Mouse (Mus musculus) limb, embryonic 12.5 days (tissue): ENCODE data around the gene G3bp1. TPM values are rescaled to one million over a fixed set of nuclear protein-coding genes. Genes with fewer than 3 reads are reported as not detected.

Source experiments
- ATAC-seq: fragments of 200-750 bp; cut with Nextera tagmentation; 2 replicates; pipeline ENCODE4 v1.8.0; 2017; ENCODE audit warnings: low read depth, moderate TSS enrichment; ENCODE audit not compliant: insufficient number of reproducible peaks, insufficient read depth, low FRiP score, low TSS enrichment
- H3K27ac ChIP-seq: fragments of 300-500 bp; sonication (generic); 2 replicates; pipeline ENCODE4 v1.5.1; 2016; ENCODE audit warnings: mild to moderate bottlenecking, moderate library complexity
- H3K27me3 ChIP-seq: fragments of 300-500 bp; sonication (generic); 2 replicates; pipeline ENCODE4 v1.6.1; 2016; ENCODE audit warnings: mild to moderate bottlenecking, moderate library complexity
- H3K36me3 ChIP-seq: fragments of 300-500 bp; sonication (generic); 2 replicates; pipeline ENCODE4 v1.6.1; 2016; ENCODE audit warnings: mild to moderate bottlenecking, moderate library complexity
- H3K4me1 ChIP-seq: fragments of 300-500 bp; sonication (generic); replicated peaks from 2 replicates; pipeline ENCODE4 v1.6.1; 2016
- H3K4me2 ChIP-seq: fragments of 300-500 bp; sonication (generic); 2 replicates; pipeline ENCODE4 v1.6.1; 2016; ENCODE audit warnings: mild to moderate bottlenecking, moderate library complexity
- H3K4me3 ChIP-seq: fragments of 300-500 bp; sonication (generic); replicated peaks from 2 replicates; pipeline ENCODE4 v1.5.1; 2016; ENCODE audit warnings: mild to moderate bottlenecking
- H3K9ac ChIP-seq: fragments of 300-500 bp; sonication (generic); replicated peaks from 2 replicates; pipeline ENCODE4 v1.6.1; 2016; ENCODE audit warnings: mild to moderate bottlenecking, moderate library complexity
- H3K9me3 ChIP-seq: fragments of 300-500 bp; sonication (generic); 2 replicates; pipeline ENCODE4 v1.6.1; 2016; ENCODE audit warnings: mild to moderate bottlenecking, moderate library complexity
- WGBS: fragments of 180-500 bp; shearing (Covaris S2); methylation state at CpG from one replicate; pipeline ENCODE4 v1.1.7; 2016; 5-methylcytosine and 5-hydroxymethylcytosine counted together
- polyA plus RNA-seq: library from polyadenylated mRNA; unstranded; fragments of >200 nt; fragmentation: Nextera tagmentation; extraction: Ambion mirVana; gene quantifications from 2 replicates; pipeline ENCODE4 v1.2.1, GENCODE M21; 2016

The G3bp1 gene
- 246 and 248 TPM in 2 replicates for polyA plus RNA-seq

DNA sequence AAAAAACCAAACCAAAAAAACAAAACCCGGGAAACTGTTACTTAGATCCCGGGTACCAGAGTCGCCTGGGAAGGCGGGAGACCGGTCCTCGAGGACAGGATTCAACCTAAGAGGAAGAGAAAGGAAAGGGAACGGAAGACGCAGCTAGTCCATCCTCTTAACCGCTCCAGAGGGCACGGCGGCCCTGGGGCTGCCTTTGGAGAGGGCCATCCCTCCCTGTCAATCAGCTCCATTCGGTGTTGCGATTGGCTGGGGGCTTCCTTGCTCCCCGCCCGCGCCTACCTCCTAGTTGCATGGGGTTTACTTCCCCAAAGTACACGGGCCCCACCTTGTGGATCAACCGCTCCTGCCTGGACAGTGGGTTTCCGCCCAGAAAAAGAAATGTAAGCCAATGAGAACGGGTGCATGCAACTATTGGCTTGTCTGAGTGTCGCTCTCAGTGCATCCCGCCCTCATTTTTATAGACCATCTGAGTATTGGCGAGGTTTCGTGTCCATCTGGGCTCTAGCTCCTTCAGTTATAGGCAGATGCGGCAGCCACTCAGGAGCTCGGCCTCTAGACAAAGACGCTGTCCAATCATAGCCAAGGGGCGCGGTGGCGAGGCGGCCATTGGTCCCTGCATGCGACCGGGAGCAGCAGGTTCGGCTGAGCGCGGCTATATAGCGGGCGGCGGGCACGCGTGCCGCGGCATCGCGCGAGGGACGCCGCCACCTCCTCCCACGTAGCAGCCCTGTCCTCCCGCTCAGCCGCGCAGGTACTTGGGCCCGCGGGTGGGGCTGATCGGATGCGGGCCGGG lies at the start of gene G3bp1:
Gene G3bp1, plus strand, starts transcription at position 638 of the 796 bp plus-strand sequence.
- peaks cover 16% of the 10 kb centered on the region for H3K4me1 ChIP-seq
- peak within 1 kb of the TSS; percentile 98 for H3K4me3 ChIP-seq
- ATAC-seq, result peak; percentile 99
- H3K36me3 ChIP-seq, result peaks cover 29% of the 10 kb centered on the region
- peak within 1 kb of the TSS; percentile 99 for H3K9ac ChIP-seq
- H3K4me2 ChIP-seq, result peak within 1 kb of the TSS; percentile 76
- H3K27me3 ChIP-seq, result no peaks in the 10 kb centered on the region
- H3K9me3 ChIP-seq, result no peaks in the 10 kb centered on the region
- WGBS, result under 1% methylated on average over 57 of the region's 57 CpGs
- H3K27ac ChIP-seq, result peak within 1 kb of the TSS; percentile 92

- H3K4me1 ChIP-seq, result peaks cover 60% of the 10 kb centered on the region
- no peak within 1 kb of the TSS for H3K4me2 ChIP-seq
- no peak within 1 kb of the TSS for H3K4me3 ChIP-seq
- no peaks in the 10 kb centered on the region for H3K9me3 ChIP-seq
- peak within 1 kb of the TSS; percentile 92 for H3K27ac ChIP-seq
- no peak within 1 kb of the TSS for H3K9ac ChIP-seq
- H3K36me3 ChIP-seq, result no peaks in the 10 kb centered on the region
- WGBS, result 97% methylated on average over 1 of the region's 1 CpGs
- no peaks in the 10 kb centered on the region; the same call in 1 of the 2 replicates for H3K27me3 ChIP-seq
- ATAC-seq, result no peak
Observed at GRCm38 (mm10) chr11:55422978-55423377, 46.5 kb upstream of the G3bp1 start, which contains the start of gene Sparc. Sparc (minus strand) TSS chr11:55423183.

DNA sequence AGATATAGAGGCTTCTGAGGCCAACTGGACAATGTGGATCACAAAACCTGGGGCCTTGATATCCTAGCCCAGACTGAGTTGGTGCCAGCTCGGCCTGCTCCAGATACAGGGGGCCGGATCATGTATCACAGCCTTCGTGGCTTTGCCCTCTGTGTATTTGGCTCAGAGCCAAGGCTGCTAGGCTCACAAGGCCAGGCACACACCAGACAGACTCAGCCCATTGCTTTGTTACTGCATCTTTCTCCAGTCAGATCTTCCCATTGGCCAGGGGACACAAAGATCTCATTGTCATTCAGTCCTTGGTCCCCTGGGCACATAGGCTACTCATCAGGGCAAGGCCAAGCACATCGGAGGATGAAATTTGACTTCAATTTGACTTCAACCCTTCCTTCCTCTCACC lies 45.7 kb upstream of the G3bp1 start:
- WGBS, result 30% methylated on average over 4 of the region's 4 CpGs
- Histone ChIP-seq H3K4me1 (peaks cover 62% of the 10 kb centered on the region), H3K27me3 (no peaks in the 10 kb centered on the region; the same call in 1 of the 2 replicates), H3K4me3 (no peak overlapping the region), H3K9me3 (no peaks in the 10 kb centered on the region), H3K36me3 (no peaks in the 10 kb centered on the region), H3K9ac (no peak overlapping the region), H3K27ac (peak overlapping the region; percentile 92), H3K4me2 (no peak overlapping the region)
- 0 out of 2 replicates have a peak, but pooled peaks have one; percentile 35 for ATAC-seq

GRCm38 (mm10) chr11:55424746-55425360 lies 44.6 kb upstream of the G3bp1 start:
- Histone ChIP-seq H3K27me3 (no peaks in the 10 kb centered on the region; the same call in 1 of the 2 replicates), H3K36me3 (no peaks in the 10 kb centered on the region), H3K9ac (0 out of 2 replicates have a peak overlapping the region, but pooled peaks have one; percentile 18), H3K4me1 (peaks cover 53% of the 10 kb centered on the region), H3K4me3 (no peak overlapping the region), H3K9me3 (no peaks in the 10 kb centered on the region), H3K4me2 (no peak overlapping the region; the same call in 1 of the 2 replicates), H3K27ac (peak overlapping the region; percentile 92)
- no peak for ATAC-seq
- WGBS, result 63% methylated on average over 8 of the region's 8 CpGs

DNA sequence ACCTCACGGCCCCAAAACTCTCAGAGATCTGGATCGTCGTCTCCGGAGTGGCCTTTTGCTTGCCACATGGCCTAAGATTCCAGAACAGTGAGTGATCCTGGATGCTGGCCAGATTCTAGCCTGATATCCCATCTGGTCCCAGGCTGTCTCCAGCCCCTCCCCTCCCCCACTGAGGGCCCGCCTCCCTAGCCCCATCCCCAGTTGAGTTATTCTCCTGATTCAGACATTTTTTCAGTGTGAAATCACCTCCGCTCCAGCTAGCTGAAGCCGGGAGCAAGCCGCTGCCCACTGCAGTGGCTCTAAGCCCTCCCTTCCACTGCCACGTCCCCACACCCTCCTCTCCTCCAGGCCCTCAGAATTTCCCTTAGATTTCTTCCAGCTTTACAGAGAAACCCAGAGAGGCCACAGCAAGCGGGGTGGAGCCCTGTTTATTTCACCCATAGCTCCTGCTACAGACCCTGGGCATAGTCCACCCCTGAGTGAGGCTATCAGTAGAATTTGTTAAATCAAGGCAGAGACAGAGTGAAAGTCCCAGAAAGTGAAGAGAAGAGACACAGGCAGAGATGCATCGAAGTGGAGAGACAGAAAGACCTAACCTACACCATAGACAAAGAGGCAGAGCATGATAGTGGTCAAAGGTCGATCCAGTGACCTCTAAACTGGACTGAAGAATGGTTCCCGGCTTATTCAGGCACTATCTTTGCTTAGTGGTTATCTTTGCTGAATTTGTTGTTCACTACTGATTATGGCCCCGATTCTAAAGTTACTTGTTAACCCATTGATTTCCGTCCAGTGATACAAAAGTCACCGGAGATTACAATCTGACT lies 41.1 kb upstream of the G3bp1 start:
- 39% methylated on average over 16 of the region's 16 CpGs for WGBS

DNA sequence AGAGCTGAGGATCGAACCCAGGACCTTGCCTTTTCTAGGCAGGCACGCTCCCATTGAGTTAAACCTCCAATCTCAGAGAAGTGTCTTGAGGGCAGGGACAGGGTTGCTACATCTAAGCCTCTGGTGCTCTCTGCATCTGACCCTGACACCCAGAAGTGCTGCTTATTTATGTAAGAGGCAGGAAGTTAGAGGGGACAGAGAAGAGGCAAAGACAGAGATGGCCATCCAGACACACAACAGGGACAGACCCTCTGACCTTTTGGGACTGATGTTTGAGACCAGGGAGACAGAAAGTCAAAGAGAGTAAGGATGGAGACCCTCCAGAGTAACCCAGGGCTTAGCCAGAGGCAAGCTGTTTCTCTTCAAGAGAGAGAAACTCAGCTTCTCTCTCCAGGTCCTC lies 39.5 kb upstream of the G3bp1 start:
- H3K4me1 ChIP-seq, result peaks cover 25% of the 10 kb centered on the region
- no peak overlapping the region for H3K9ac ChIP-seq
- no peaks in the 10 kb centered on the region for H3K27me3 ChIP-seq
- no peak for ATAC-seq
- no peak overlapping the region for H3K4me2 ChIP-seq
- no peaks in the 10 kb centered on the region for H3K36me3 ChIP-seq
- 89% methylated on average over 2 of the region's 2 CpGs for WGBS
- H3K9me3 ChIP-seq, result no peaks in the 10 kb centered on the region
- H3K4me3 ChIP-seq, result no peak overlapping the region
- no peak overlapping the region for H3K27ac ChIP-seq

More for the DNA sequence above, 41.1 kb upstream of the G3bp1 start:
- Histone ChIP-seq H3K27ac (peak overlapping the region; percentile 95), H3K4me3 (no peak overlapping the region), H3K36me3 (no peaks in the 10 kb centered on the region), H3K4me2 (peak overlapping the region; percentile 25), H3K9me3 (no peaks in the 10 kb centered on the region), H3K27me3 (no peaks in the 10 kb centered on the region), H3K9ac (peak overlapping the region; percentile 19; the same call in 1 of the 2 replicates), H3K4me1 (peaks cover 40% of the 10 kb centered on the region)
- peak; percentile 85 for ATAC-seq

GRCm38 (mm10) chr11:55432981-55433380 lies 36.5 kb upstream of the G3bp1 start:
- H3K36me3 ChIP-seq, result no peaks in the 10 kb centered on the region
- no peak overlapping the region for H3K27ac ChIP-seq
- no peak overlapping the region for H3K9ac ChIP-seq
- no peak for ATAC-seq
- H3K4me1 ChIP-seq, result peaks cover 8% of the 10 kb centered on the region
- WGBS, result 68% methylated on average over 3 of the region's 3 CpGs
- no peaks in the 10 kb centered on the region for H3K27me3 ChIP-seq
- H3K4me3 ChIP-seq, result no peak overlapping the region
- no peaks in the 10 kb centered on the region for H3K9me3 ChIP-seq
- H3K4me2 ChIP-seq, result no peak overlapping the region

DNA sequence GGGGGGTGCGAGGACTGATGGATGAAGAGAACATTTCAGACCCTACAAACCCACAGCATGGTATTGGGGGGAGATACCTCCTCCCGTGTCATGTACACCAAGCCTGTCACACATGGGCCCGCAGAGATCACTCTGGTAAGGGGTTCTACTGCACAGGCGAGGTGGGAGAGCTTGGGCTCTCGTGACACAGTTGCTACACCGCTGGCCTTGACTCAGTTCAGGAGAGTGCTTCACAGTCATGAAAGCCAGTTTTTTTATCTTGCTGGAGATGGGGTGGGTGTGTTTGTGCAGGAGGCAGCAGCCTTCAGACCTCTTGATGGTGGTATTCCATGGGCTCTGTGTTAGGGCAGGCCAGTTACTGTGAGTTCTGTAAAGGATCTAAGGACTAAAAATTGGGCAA lies 33.4 kb upstream of the G3bp1 start:
- ATAC-seq, result no peak
- Histone ChIP-seq H3K4me1 (no peaks in the 10 kb centered on the region; the same call in 1 of the 2 replicates), H3K4me2 (no peak overlapping the region), H3K4me3 (no peak overlapping the region), H3K9ac (no peak overlapping the region), H3K9me3 (no peaks in the 10 kb centered on the region), H3K36me3 (no peaks in the 10 kb centered on the region), H3K27me3 (no peaks in the 10 kb centered on the region), H3K27ac (no peak overlapping the region)
- WGBS, result 89% methylated on average over 6 of the region's 6 CpGs

GRCm38 (mm10) chr11:55438031-55438430 lies 31.5 kb upstream of the G3bp1 start:
- 49% methylated on average over 4 of the region's 4 CpGs for WGBS
- Histone ChIP-seq H3K9ac (no peak overlapping the region), H3K27ac (no peak overlapping the region), H3K27me3 (no peaks in the 10 kb centered on the region), H3K4me1 (no peaks in the 10 kb centered on the region; the same call in 1 of the 2 replicates), H3K4me2 (no peak overlapping the region), H3K4me3 (no peak overlapping the region), H3K9me3 (no peaks in the 10 kb centered on the region), H3K36me3 (no peaks in the 10 kb centered on the region)
- no peak for ATAC-seq

DNA sequence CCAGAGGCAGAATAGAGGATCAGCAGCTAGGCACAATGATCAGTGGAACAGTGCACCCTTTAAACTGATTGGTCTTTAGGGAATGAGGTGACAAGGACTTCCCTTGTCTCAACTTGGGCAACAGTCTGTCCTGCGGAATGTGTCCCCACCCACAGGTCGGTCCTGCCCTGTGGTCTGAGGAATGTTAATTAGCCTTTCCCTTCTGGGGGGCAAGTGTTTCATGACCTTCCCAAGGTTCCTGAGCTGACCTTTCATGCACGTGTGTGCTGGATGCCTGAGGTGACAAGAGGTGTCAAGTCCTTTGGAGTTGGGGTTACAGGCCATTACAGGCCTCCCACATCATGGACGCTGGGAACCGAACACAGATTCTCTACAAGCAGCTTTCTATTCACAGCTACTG lies 29.8 kb upstream of the G3bp1 start:
- no peak overlapping the region for H3K27ac ChIP-seq
- no peak for ATAC-seq
- no peaks in the 10 kb centered on the region for H3K9me3 ChIP-seq
- H3K4me1 ChIP-seq, result no peaks in the 10 kb centered on the region
- no peaks in the 10 kb centered on the region for H3K36me3 ChIP-seq
- H3K4me2 ChIP-seq, result no peak overlapping the region
- no peak overlapping the region for H3K9ac ChIP-seq
- H3K4me3 ChIP-seq, result no peak overlapping the region
- 49% methylated on average over 5 of the region's 5 CpGs for WGBS
- H3K27me3 ChIP-seq, result no peaks in the 10 kb centered on the region

- peaks cover 31% of the 10 kb centered on the region; the same call in 1 of the 2 replicates for H3K36me3 ChIP-seq
- H3K4me2 ChIP-seq, result no peak overlapping the region
- H3K27ac ChIP-seq, result no peak overlapping the region
- H3K4me1 ChIP-seq, result no peaks in the 10 kb centered on the region
- H3K9ac ChIP-seq, result no peak overlapping the region
- no peaks in the 10 kb centered on the region for H3K27me3 ChIP-seq
- ATAC-seq, result no peak
- WGBS, result 7% methylated on average over 1 of the region's 1 CpGs
- no peaks in the 10 kb centered on the region for H3K9me3 ChIP-seq
- H3K4me3 ChIP-seq, result no peak overlapping the region
Observed at GRCm38 (mm10) chr11:55444772-55445171, 24.7 kb upstream of the G3bp1 start.
